Mouse (Mus musculus) ES-E14 (cell line): Measurements from ENCODE around the gene Cbx2. TPM values are rescaled to one million over a fixed set of nuclear protein-coding genes. Genes with fewer than 3 reads are reported as not detected.
A peak's percentile ranks its signal among the peaks of the same experiment; 100 is the strongest.

Source experiments
- DNase-seq: peaks from one replicate; pipeline ENCODE4 v3.0.0-alpha.2; 2013; ENCODE audit warnings: low read depth, low spot score
- H3K27ac ChIP-seq: 2 replicates; pipeline ENCODE4 v1.5.1; 2012; ENCODE audit warnings: low read depth, mild to moderate bottlenecking, low read length, moderate library complexity, mixed read lengths; ENCODE audit not compliant: poor library complexity, insufficient read depth, severe bottlenecking
- H3K36me3 ChIP-seq: 2 replicates; pipeline ENCODE4 v1.6.1; 2012; ENCODE audit warnings: mild to moderate bottlenecking, low read length, moderate library complexity, mixed read lengths; ENCODE audit not compliant: control insufficient read depth, poor library complexity, insufficient read depth, severe bottlenecking
- H3K4me1 ChIP-seq, 2 experiments: fragments of 150-350 bp in 1 of 2; sonication (generic) in 1 of 2; 2 replicates each; pipeline ENCODE4 v1.6.1; 2012; ENCODE audit warnings: low read length in 2 of 2, mild to moderate bottlenecking in 1 of 2, mixed read lengths in 1 of 2; ENCODE audit not compliant: control insufficient read depth in 2 of 2, insufficient read depth in 2 of 2, poor library complexity in 1 of 2
- H3K4me3 ChIP-seq, 2 experiments: fragments of 150-350 bp in 1 of 2; sonication (generic) in 1 of 2; 2 replicates each; pipeline ENCODE4 v1.5.1; 2012; ENCODE audit warnings: low read length in 2 of 2, low read depth in 1 of 2, mild to moderate bottlenecking in 1 of 2, mixed read lengths in 1 of 2; ENCODE audit not compliant: insufficient read depth in 1 of 2, poor library complexity in 1 of 2, severe bottlenecking in 1 of 2
- H3K9ac ChIP-seq: 2 replicates; pipeline ENCODE4 v1.6.1; 2012; ENCODE audit warnings: low read depth, mild to moderate bottlenecking, low read length, mixed read lengths; ENCODE audit not compliant: poor library complexity, insufficient read depth, severe bottlenecking
- H3K9me3 ChIP-seq: fragments of 150-350 bp; sonication (generic); 2 replicates; pipeline ENCODE4 v1.6.1; 2012; ENCODE audit warnings: low read depth, mild to moderate bottlenecking, low read length; ENCODE audit not compliant: control insufficient read depth, insufficient read depth
- CHD2 ChIP-seq: IDR thresholded peaks from 2 replicates; pipeline ENCODE4 v1.6.1; 2014; ENCODE audit warnings: mild to moderate bottlenecking, low read depth, low read length, inconsistent platforms
- HCFC1 ChIP-seq: IDR thresholded peaks from 2 replicates; pipeline ENCODE4 v1.6.1; 2012; ENCODE audit warnings: low read length, inconsistent platforms, borderline replicate concordance; ENCODE audit not compliant: insufficient read depth
- MAFK ChIP-seq: IDR thresholded peaks from 2 replicates; pipeline ENCODE4 v1.6.1; 2014; ENCODE audit warnings: mild to moderate bottlenecking, low read depth, low read length, inconsistent platforms; ENCODE audit not compliant: insufficient read depth
- ZC3H11A ChIP-seq: IDR thresholded peaks from 2 replicates; pipeline ENCODE4 v1.6.1; 2012; ENCODE audit warnings: low read depth, mild to moderate bottlenecking, inconsistent platforms, low read length, borderline replicate concordance
- ZNF384 ChIP-seq: IDR thresholded peaks from 2 replicates; pipeline ENCODE4 v1.6.1; 2012; ENCODE audit warnings: low read depth, low read length, inconsistent platforms
- in situ Hi-C, 2 experiments: fragments of 600-800 bp; cut with MboI; formaldehyde crosslinking; loops; one replicate each; pipeline ENCODE4 v1.15.1; 2025; ENCODE audit warnings: low sequenced_read_pairs in 2 of 2, inconsistent platforms in 1 of 2; ENCODE audit not compliant: unreplicated experiment in 2 of 2
- total RNA-seq: library from RNA; depleted of rRNA; stranded (reverse); fragments of 300-350 nt; gene quantifications from 2 replicates; pipeline ENCODE4 v1.2.3, GENCODE M21; 2012

Cbx2 gene
- total RNA-seq, 1 experiment = 13.9 TPM

DNA sequence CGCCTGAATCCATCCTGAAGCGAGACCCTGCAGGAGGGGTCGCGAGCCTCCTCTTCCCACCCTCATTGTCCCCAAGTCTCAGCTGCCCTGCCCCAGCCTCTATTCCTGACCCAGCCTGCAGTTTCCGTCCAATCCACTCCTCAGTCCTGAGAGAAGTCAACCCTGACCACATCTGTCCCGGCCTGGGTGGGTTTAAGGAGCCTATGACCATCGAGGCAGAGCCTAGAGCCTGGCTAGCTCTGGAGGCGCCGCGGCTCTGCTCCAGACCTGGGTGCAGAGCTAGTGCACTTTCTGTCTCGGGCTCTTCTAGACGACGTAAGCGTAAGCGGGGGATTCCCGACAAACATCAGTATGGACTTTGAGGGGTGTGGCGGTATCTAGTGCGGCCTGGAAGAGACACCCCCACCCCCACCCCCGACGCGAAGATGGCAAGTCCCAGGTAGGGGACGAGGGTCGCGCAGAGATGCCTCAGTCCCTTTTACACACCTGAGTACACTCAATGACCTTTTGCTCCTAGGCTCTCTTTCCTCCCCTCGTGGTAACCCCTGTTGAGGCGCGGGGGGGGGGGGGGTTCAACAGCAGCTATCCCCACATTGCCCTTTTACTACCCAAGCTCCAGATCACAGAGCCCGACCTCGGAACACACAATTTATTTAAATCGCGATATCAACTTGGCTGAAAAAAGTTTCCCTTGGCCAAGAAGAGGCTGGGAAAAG lies 19.1 kb downstream of the Cbx2 start:
- DNase-seq = no peak
- no peak overlapping the region for H3K27ac ChIP-seq
- peaks cover 0 to 12% of the 10 kb centered on the region in 2 experiments; a peak in 2 of 4 replicates for H3K4me1 ChIP-seq
- in situ Hi-C loops = loop anchor here in 1 of 2 experiments (10.0 kb wide), 1 partner anchor 503 kb away; the partner anchor contains the start of gene Nptx1
- no peaks in the 10 kb centered on the region for H3K9me3 ChIP-seq
- peak overlapping the region; percentile 68 to 76 for H3K4me3 ChIP-seq
- no peak overlapping the region for H3K9ac ChIP-seq
- H3K36me3 ChIP-seq = no peaks in the 10 kb centered on the region
- TF ChIP-seq CHD2 = no peak
- no peak for TF ChIP-seq HCFC1
- TF ChIP-seq ZC3H11A = no peak
- no peak for TF ChIP-seq MAFK
- no peak for TF ChIP-seq ZNF384

DNA sequence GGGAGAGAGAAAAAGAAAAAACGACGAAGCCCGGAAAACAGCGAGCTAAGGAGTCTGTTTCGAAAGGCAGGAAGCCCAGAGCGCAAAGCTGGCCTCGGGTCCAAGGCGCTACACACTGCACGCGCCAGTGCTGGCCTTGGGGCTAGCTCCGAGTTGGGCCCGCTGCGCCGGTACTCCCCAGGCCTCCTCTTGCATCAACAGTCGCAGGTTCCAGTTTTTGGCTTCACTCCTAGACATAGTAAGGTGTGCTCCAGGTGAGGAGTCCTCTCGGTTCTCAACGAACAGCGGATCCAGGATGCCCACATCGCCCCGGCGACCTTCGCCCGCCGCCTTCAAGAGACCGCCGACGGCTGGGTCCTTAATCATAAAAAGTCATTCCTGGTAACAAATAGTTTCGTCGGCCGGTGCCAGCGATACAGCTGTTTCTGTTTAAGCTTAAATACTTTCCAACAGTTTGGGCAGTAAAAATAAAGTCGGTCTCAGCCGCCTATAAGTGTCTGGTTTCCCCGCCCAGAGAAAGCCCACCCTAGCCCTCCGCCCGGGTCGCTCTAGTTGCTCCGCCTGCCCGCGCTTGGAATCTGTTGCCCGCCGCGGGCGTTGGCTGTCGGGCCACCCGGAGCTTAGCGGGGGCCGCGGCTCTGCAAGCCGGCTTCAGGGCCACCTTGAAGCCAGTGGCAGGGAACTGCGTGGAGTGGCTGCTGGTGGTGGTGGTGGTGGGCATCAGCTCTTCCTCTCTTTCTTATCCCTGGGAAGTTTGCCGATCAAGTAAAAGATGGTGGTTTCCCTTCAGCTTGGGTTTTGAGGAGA lies 19.9 kb downstream of the Cbx2 start:
- Histone ChIP-seq H3K27ac (no peak overlapping the region), H3K4me3 (no peak overlapping the region), H3K9ac (no peak overlapping the region), H3K36me3 (no peaks in the 10 kb centered on the region), H3K4me1 (peaks cover 0 to 18% of the 10 kb centered on the region in 2 experiments; a peak in 2 of 4 replicates), H3K9me3 (no peaks in the 10 kb centered on the region)
- no peak for TF ChIP-seq CHD2
- TF ChIP-seq HCFC1 = no peak
- TF ChIP-seq MAFK = no peak
- TF ChIP-seq ZNF384 = no peak
- TF ChIP-seq ZC3H11A = no peak
- in situ Hi-C loops = loop anchor here in 1 of 2 experiments (10.0 kb wide), 1 partner anchor 502 kb away; the partner anchor contains the start of gene Nptx1
- no peak for DNase-seq

DNA sequence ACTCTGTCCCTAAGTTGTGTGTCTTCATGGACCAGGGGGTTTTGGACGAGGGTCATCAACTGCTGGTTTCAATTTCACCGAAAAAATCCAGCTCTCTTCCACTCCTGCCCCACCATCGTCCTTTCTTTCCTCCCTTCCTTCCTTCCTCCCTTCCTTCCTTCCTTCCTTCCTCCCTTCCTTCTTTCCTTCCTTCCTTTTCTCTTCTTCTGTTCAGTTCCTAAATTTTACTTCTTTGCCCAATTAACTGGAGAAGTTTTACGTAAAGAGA lies 20.4 kb downstream of the Cbx2 start:
- Histone ChIP-seq H3K27ac (no peak overlapping the region), H3K9ac (no peak overlapping the region), H3K9me3 (no peaks in the 10 kb centered on the region), H3K36me3 (no peaks in the 10 kb centered on the region), H3K4me1 (peaks cover 0 to 19% of the 10 kb centered on the region in 2 experiments; a peak in 2 of 4 replicates), H3K4me3 (no peak overlapping the region)
- in situ Hi-C loops = loop anchor here in 1 of 2 experiments (10.0 kb wide), 1 partner anchor 502 kb away; the partner anchor contains the start of gene Nptx1
- DNase-seq = no peak
- TF ChIP-seq MAFK (no peak), HCFC1 (no peak), ZNF384 (no peak), CHD2 (no peak), ZC3H11A (no peak)

DNA sequence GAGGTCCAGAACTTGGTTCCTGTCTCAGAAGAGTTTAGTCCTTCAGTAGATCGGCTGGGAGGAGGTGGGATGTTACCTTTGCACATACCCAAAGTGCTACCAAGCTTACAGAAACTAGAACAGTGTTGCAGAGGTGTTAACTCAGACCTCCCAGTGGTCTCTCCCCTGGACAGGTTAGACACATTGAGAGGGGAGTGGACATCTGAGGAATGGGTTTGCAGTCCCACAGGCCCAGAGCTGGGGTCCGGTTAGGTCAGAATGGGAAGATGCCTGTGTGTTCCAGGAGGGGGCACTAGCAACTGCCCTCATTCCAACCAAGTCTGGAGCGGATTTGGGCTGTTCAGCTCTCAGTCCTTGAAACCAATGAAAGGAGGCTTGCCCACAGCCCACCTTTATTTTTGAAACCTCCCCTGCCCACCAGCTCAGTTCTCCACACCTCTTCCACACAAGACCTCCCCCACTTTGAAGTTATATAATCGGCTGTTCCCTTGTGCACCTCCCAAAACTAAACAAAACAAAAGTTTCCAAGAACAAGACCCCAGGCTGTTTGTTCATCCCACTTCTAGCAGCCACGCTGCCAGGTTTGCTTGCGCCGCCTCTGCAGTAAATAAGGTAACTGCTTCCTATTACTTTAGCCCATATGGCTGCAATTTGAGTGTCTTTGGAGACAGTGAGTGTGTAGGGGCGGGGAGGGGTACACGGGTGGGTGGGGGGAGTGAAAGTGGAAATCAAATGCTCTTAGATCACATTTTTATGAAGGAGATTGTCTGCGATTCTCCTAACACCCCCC lies 21.2 kb downstream of the Cbx2 start:
- H3K4me3 ChIP-seq = no peak overlapping the region
- no peak overlapping the region for H3K9ac ChIP-seq
- no peaks in the 10 kb centered on the region for H3K9me3 ChIP-seq
- peaks cover 0 to 19% of the 10 kb centered on the region in 2 experiments; a peak in 2 of 4 replicates for H3K4me1 ChIP-seq
- H3K36me3 ChIP-seq = no peaks in the 10 kb centered on the region
- no peak for TF ChIP-seq ZNF384
- no peak for TF ChIP-seq ZC3H11A
- no peak for TF ChIP-seq HCFC1
- no peak for TF ChIP-seq MAFK
- TF ChIP-seq CHD2 = no peak
- in situ Hi-C loops = loop anchor here in 1 of 2 experiments (10.0 kb wide), 1 partner anchor 501 kb away; the partner anchor contains the start of gene Nptx1
- H3K27ac ChIP-seq = no peak overlapping the region
- no peak for DNase-seq
